Mouse (Mus musculus) testis, adult 2 months (tissue): ENCODE results near the gene Gpat3.

Experiments
- CTCF ChIP-seq: fragments of 200-500 bp; IDR thresholded peaks from 2 replicates; pipeline ENCODE4 v1.5.1; 2012; ENCODE audit warnings: low read depth, mild to moderate bottlenecking, inconsistent platforms, low read length, moderate library complexity; ENCODE audit not compliant: control insufficient read depth, insufficient read depth, insufficient replicate concordance
- POLR2A ChIP-seq: fragments of 200-500 bp; IDR thresholded peaks from 2 replicates; pipeline ENCODE4 v1.6.1; 2012; ENCODE audit warnings: low read depth, mild to moderate bottlenecking, inconsistent platforms, low read length, moderate library complexity; ENCODE audit not compliant: control insufficient read depth

DNA sequence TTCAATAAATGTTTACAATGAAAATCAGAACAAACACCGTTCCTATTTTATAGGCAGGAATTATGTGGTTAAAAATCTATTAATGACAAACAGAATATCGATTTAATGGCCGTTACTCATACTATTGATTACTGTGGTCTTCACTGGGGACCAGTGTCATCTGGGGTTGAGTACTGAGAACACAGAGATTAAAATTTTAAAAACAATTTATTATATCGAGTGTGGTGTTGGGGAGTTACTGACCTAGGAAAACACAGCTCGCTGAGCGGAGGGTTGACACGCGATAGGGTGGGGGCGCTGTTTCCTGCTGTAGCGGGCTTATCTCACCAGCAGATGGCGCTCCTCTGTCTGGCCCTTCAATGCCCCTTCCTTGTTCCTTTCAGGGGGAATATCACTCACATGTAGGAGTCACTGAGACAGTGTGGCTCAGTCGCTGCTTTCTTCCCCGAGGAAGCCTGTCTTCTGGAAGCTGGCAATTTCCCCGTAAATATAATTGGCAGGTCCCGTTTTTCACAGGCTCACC lies 71.8 kb downstream of the Gpat3 start:
- TF ChIP-seq CTCF: peak; percentile 98
- no peak for TF ChIP-seq POLR2A
